Mouse (Mus musculus) cerebellum, adult 9-11 months (tissue): ENCODE measurements around the gene Dusp12.

ENCODE experiments used
- DNase-seq: peaks from one replicate; pipeline ENCODE4 v3.0.0; 2022

Dusp12 gene

DNA sequence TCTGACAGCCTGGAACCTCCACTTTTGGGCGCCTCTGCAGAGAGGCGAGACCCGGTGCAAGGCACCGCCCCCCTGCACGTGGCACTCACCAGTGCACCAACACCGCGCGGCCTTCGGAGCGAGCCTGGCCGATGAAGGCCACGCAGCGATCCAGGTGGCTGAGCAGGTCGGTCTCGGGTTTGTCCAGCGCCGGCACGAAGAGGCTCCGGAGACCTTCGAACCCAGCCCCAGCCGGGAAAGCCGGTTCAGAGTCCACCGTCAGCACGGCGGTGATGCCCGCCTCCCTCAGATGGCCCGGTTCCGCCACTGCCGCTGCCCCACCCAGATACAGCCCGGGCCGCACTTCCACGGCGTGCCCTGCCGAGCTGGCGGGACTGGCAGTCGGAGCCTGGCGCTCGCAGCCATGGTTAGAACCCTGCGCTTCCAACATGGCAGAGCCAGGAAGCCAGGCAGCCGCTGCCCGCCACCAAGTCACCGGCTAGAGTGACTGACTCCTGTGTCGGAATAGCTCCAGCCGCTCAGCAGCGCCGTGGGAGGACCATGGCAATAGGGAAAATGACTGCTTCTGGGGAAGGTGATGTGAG is at the start of gene Dusp12, which contains the start of gene Gm26620:
Dusp12 (minus strand) TSS at position 563 of the 584 bp plus-strand sequence.
Gm26620 (plus strand) TSS at position 88 of the 584 bp plus-strand sequence.
- DNase-seq = peak; percentile 88

DNA sequence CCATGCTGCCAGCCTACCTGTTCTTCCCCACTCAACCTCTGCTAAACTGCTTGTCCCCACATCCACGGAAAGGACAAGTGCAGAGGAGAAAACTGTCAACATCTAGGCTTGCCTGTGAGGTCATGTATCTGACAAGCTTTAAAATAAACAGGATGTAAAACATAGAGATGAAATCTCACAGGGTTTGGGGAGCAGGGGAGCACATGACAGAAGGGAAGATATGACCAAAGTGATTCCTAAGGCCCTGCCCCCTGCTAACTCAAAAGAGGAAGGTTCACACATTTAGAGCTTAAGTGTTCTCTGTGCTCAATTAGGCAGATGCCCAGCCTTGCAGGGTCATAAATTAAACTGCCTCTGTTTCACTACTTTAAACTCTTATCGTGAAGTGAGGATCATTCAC is 49.0 kb upstream of the Dusp12 start:
- DNase-seq = no peak

DNA sequence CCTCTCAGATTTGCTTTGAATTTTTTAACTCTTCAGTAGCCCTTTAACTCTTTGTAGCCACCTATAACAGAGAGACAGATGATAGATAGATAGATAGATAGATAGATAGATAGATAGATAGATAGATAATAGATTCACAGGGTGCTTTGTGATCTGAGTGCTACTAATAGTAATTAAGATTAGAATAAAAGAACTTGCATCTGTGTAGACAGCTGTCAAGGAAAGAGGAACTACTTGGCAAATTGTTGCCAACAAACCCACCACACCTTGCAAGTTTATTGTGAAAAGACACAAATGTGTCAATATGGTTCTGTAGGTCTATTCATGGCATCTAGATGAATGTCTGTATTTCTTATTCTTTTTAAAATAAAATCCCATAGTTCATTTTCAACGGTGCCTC is 48.6 kb upstream of the Dusp12 start:
- DNase-seq = no peak

- no peak for DNase-seq
Measured at GRCm38 (mm10) chr1:170933386-170933920, 48.1 kb upstream of the Dusp12 start.

DNA sequence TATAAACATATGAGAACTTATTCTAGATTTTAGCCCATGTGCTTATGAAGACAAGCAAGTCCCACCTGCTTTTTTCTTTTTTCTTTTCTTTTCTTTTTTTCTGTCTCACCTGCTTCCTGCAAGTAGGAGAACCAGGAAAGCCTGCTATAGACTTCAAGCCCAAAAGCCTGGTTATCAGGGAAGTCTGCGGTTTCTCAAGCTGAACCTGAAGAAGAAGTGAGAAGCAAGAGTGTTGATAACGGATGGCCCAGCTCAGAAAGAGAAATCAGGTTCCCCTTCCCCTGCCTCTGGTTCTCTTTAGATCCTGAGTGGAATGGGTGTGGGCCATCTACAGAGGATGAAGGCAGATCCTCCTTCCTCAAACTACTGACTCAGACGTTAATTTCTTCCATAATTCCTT is 46.7 kb upstream of the Dusp12 start:
- no peak for DNase-seq

DNA sequence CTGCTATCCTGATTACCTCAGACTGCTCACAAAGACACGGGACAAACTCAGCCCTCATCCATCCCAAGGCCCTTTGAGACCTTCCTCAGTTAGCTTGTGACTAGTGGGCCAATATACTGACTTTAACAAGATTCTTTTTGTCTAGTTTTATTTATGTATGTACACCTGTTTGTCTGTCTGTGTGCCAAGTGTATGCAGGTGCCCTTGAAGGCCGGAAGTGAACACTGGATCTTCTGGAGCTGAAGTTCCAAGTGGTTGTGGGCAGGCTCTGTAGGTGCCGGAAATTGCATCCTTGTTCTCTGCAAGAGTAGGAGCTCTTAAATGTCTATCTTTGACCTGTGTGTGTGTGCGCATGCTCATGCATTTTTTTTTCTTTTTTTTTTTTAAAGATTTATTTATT is 43.9 kb upstream of the Dusp12 start:
- DNase-seq = no peak

DNA sequence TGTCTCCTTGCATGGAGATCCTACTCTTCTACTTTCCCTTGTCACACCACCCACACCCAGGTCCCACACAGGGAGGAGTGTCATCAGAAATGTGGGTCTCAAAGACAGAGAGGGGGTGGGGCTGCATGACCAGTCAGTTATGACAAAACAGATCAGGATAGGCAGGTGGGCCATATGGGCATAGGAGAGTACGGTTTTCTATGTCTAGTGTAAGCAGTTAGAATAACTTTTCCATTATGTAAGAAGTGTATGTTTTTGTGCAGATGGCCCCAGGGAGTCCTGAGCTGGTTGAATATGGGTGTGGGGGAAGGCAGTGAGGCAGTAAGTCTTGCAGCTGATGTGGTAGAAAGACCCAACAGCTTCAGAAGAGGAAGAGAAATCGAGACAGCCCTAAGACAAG is 43.1 kb upstream of the Dusp12 start:
- DNase-seq = no peak

DNA sequence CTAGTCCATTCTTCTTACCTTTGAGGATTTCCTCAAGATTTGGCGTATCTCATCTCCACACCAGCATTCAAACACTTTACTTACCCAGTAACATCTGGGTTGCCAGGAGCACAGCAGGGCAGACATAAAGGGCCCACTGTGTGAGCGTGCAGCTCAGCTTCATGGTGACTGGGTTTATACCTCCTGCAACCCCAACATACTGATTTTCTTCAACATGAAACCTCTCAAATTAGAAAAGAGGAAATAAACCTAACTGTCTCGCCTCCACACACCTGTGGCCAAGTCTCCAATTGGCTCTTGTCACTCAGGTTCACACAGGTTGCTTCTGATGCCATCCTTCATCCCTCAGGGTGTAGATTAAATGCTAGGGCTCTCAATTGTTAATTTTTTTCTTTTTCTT is 42.0 kb upstream of the Dusp12 start, which contains the start of gene Fcrla:
Fcrla (minus strand) TSS at position 206 of the 400 bp plus-strand sequence.
- DNase-seq = no peak

DNA sequence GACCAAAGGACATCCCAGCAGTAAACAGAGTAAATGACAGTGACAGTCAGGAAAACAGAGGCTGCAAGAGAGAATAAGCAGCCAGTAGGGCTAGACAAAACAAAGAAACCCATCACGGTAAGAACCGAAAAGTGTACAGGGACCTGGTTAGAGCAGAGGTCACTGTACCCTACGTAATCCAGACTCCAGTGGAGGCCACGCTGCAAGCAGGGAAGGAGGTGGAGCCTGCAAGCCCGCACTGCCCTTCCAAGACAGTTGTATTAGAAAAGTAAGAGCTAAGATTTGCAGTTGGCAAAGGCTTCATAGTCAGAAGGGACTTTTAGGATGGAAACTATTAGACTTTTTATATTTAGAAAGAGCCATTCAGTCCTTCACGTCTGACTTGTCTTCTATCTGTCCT is 41.6 kb upstream of the Dusp12 start:
- no peak for DNase-seq

DNA sequence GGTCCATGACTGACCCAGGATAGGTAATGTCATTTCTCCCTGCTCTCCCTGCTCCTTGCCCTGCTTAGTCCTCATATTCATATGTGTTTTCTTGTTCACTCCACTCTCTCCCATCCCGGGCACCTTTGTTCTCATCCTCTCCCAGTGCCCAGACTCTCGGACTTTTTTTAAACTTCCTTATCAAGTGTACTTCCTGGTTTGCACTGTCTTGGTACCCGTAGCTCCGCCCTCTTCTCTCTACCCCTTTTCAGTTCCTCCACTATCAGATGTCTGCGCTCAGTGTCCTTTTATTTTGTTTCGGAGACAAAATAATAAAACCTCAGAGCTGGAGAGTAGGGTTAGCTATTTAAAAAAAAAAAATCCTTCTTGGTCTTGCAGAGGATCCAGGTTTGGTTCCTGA is 39.1 kb upstream of the Dusp12 start:
- no peak for DNase-seq

- no peak for DNase-seq
Measured at GRCm38 (mm10) chr1:170919308-170919707, 34.0 kb upstream of the Dusp12 start.

DNA sequence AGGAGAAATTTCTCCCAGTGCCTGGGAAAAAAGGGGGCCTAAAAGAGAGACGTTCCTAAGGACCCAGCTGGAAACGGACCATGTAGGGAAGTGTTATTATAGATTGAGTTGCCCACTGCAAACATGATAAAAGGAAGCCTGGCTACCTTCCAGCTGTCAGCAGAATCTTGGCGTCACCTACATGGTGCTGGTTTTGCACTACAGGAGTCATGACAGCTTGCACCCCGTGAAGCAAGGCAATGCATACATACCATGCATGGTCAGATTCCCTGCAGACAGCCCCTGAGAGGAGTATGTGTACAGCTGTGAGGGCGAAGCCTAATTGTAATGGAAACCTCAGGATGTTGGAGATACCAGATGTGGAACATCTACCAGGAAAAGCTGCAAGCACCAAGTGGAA is 30.3 kb upstream of the Dusp12 start:
- DNase-seq = no peak

- DNase-seq = no peak
Measured at GRCm38 (mm10) chr1:170912891-170913615, 27.7 kb upstream of the Dusp12 start, which contains the start of gene Fcrlb. Fcrlb (minus strand) TSS chr1:170912941.

DNA sequence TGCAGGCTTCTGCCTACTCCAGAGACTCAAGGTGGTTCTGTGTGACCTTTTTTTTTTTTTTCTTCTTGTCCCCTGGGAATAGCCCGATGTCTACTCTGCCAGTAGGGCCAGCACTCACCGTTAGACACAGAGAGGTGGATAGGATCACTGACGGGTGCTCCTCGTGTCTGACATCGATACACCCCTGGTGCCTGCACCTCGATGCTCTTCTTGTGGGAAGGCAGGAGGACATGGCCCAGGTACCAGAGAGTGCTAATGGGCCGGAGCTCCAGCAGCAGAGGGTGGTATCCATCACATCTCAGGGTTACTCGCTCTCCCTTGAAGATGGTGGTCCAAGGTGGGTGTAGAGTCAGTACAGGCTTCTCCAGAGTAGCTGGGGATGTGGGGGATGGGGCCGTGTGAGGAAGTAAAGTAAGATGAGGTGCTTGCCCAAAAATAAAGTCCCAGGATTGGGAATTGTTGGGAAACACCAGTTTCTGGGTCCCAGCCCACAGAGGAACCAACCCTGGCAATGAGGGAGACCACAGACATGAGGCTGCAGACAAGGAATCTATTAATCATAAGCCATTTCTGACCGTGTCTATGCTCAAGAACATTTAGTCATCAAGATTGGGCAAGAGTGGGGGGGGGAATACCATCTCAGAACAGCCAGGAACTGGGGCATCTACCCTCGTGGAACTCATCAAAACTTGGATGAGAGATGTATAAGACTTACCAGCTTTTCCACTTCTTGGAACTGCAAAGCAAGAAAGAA is 26.7 kb upstream of the Dusp12 start:
- DNase-seq = no peak

- DNase-seq = peak; percentile 59
Measured at GRCm38 (mm10) chr1:170908341-170908740, 23.0 kb upstream of the Dusp12 start.

- peak; percentile 58 for DNase-seq
Measured at GRCm38 (mm10) chr1:170907456-170908191, 22.3 kb upstream of the Dusp12 start.

- DNase-seq = peak; percentile 42
Measured at GRCm38 (mm10) chr1:170907111-170907455, 21.7 kb upstream of the Dusp12 start.

GRCm38 (mm10) chr1:170903485-170903884 is 18.1 kb upstream of the Dusp12 start:
- DNase-seq = no peak

DNA sequence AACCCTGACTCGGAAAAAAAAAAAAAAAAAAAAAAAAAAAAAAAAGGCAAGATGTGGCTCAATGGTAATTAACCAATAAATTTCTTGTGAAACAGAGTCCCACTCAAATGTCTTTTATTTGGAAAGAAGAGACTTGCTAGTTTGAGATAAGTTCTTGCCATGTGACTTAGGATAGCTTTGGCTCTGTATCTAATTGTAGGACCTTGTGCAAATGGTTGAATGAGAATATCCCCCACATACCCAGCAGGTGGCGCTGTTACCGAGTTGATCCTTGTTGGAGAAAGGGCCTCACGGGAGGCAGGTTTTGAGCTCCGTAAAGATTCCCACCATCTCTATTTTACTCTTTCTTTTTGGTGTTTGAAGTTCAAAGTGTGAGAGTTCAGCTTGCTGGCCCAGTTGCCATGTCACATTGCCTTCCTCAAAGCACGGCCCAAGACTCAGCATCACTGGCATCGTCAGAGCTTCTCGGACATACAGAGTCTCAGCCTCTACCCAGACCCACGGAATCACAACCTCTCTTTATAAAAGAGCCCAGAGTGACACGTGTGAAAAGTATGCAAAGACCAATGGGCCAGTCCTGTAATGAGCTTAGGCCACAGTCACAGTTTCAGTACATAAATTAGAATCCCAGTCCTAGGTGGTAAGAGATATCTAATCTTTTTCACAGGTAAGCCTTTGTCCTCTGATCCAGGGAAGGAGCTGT is 16.3 kb upstream of the Dusp12 start:
- peak; percentile 73 for DNase-seq

DNA sequence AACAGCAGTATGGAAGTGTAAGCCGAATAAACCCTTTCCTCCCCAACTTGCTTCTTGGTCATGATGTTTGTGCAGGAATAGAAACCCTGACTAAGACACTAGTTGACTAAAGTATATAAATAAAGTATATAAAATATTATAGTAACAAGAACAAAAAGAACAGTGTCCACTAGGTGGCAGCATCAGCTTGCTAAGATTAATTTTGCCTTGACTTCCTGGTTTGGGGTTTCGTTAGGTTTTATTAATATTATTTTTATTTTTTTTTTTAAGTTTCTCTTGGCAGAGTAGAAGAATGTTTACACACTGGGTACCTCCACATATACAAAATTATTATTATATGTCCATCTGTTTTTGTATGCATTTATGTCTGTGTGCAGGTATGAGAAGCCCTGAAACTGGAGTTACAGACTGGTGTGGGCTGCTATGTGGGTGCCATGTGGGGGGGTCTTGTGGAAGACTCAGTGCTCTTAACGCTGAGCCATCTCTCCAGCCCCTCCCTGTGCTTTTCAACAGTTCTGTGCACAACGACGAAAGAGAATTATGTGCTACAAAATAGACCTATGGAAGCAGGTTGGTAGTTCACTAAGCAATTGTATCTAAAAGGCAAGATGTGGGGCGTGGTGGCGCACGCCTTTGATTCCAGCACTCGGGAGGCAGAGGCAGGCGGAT is 15.6 kb upstream of the Dusp12 start:
- peak; percentile 13 for DNase-seq

DNA sequence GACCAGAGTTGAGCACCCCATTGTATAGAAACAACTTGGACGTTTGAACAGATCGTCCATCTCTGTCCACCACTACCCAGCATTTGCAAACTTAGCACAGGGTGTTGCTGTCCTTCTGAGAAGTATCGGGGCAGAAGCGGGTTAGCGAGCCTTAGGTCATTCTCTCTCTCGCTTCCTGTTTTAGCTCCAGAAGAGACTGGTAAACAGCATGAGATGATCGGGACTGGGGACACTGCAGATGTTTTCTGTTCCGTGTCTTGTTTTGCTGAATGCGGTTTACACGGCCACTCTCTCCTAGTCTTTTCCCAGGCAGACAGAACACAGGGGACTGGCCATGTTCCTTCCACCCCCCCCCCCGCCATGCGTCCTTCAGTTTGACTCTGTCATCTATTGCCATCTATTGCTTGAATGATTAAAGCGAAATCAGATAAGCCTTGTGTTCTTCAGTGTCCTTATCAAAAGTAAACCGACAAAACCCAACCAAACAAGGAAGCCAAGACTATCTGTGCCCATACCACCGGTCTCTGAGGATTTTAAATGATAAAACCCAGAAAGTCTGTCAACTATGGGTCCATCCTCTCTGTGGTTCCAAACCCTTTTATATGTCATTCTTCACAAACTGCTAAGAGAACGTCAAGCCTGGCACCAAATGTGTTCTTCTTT is 13.2 kb upstream of the Dusp12 start:
- no peak for DNase-seq
